ENCODE assay signal across 13 mouse cellular contexts in genomic region chr11:99151333-99151930, GRCm38 (mm10). TPM values are rescaled to one million over a fixed set of nuclear protein-coding genes. Genes with fewer than 3 reads are reported as not detected.
"Had no signal": no experiment of that assay in that cellular context is flagged by ENCODE, and none has a peak within 500 bp of the region (broad histone marks: within the 10 kb centered on the region; RNA-seq: fewer than 3 reads in every experiment).

No protein-coding gene starts in this region.

- H3K9ac ChIP-seq: intestine, embryonic 15.5 days; limb, embryonic 13.5 days; liver, embryonic 14.5 days; midbrain, embryonic 15.5 days; neural tube, embryonic 12.5 days had no signal

- DNase-seq: kidney, adult 18-20 months; kidney, postnatal 10 days; kidney, postnatal 4 days; lung, adult 18-20 months; spleen, adult 18-20 months had no signal

- H3K27me3 ChIP-seq: intestine, embryonic 15.5 days; limb, embryonic 13.5 days; midbrain, embryonic 15.5 days; neural tube, embryonic 12.5 days had no signal

- H3K36me3 ChIP-seq: intestine, embryonic 15.5 days; limb, embryonic 13.5 days; midbrain, embryonic 15.5 days; neural tube, embryonic 12.5 days had no signal

- H3K27ac ChIP-seq: intestine, embryonic 15.5 days; limb, embryonic 13.5 days; liver, embryonic 14.5 days; midbrain, embryonic 15.5 days; neural tube, embryonic 12.5 days had no signal

- ATAC-seq: intestine, embryonic 15.5 days; midbrain, embryonic 15.5 days had no signal

- H3K4me3 ChIP-seq: intestine, embryonic 15.5 days; limb, embryonic 13.5 days; midbrain, embryonic 15.5 days; neural tube, embryonic 12.5 days had no signal

- H3K4me2 ChIP-seq: intestine, embryonic 15.5 days; limb, embryonic 13.5 days; midbrain, embryonic 15.5 days; neural tube, embryonic 12.5 days had no signal

- H3K9me3 ChIP-seq: intestine, embryonic 15.5 days; limb, embryonic 13.5 days; midbrain, embryonic 15.5 days; neural tube, embryonic 12.5 days had no signal

RNA-seq across cellular contexts. Expression of gene Ccr7, which starts 3.4 kb away (rescaled TPM):
- total RNA-seq: layer of hippocampus, adult 8-10 months; layer of hippocampus, postnatal 14 days had no signal
- polyA plus RNA-seq: kidney, embryonic 14.5 days; midbrain, embryonic 15.5 days had no signal
